Mouse (Mus musculus) ES-E14 (cell line): ENCODE data around the gene Thsd1. TPM values are rescaled to one million over a fixed set of nuclear protein-coding genes. Genes with fewer than 3 reads are reported as not detected.

ENCODE experiments used
- DNase-seq: peaks from one replicate; pipeline ENCODE4 v3.0.0-alpha.2; 2013; ENCODE audit warnings: low read depth, low spot score
- H3K27ac ChIP-seq: 2 replicates; pipeline ENCODE4 v1.5.1; 2012; ENCODE audit warnings: low read depth, mild to moderate bottlenecking, low read length, moderate library complexity, mixed read lengths; ENCODE audit not compliant: poor library complexity, insufficient read depth, severe bottlenecking
- H3K36me3 ChIP-seq: 2 replicates; pipeline ENCODE4 v1.6.1; 2012; ENCODE audit warnings: mild to moderate bottlenecking, low read length, moderate library complexity, mixed read lengths; ENCODE audit not compliant: control insufficient read depth, poor library complexity, insufficient read depth, severe bottlenecking
- H3K4me1 ChIP-seq, 2 experiments: fragments of 150-350 bp in 1 of 2; sonication (generic) in 1 of 2; 2 replicates each; pipeline ENCODE4 v1.6.1; 2012; ENCODE audit warnings: low read length in 2 of 2, mild to moderate bottlenecking in 1 of 2, mixed read lengths in 1 of 2; ENCODE audit not compliant: control insufficient read depth in 2 of 2, insufficient read depth in 2 of 2, poor library complexity in 1 of 2
- H3K4me3 ChIP-seq, 2 experiments: fragments of 150-350 bp in 1 of 2; sonication (generic) in 1 of 2; 2 replicates each; pipeline ENCODE4 v1.5.1; 2012; ENCODE audit warnings: low read length in 2 of 2, low read depth in 1 of 2, mild to moderate bottlenecking in 1 of 2, mixed read lengths in 1 of 2; ENCODE audit not compliant: insufficient read depth in 1 of 2, poor library complexity in 1 of 2, severe bottlenecking in 1 of 2
- H3K9ac ChIP-seq: 2 replicates; pipeline ENCODE4 v1.6.1; 2012; ENCODE audit warnings: low read depth, mild to moderate bottlenecking, low read length, mixed read lengths; ENCODE audit not compliant: poor library complexity, insufficient read depth, severe bottlenecking
- H3K9me3 ChIP-seq: fragments of 150-350 bp; sonication (generic); 2 replicates; pipeline ENCODE4 v1.6.1; 2012; ENCODE audit warnings: low read depth, mild to moderate bottlenecking, low read length; ENCODE audit not compliant: control insufficient read depth, insufficient read depth
- CHD2 ChIP-seq: IDR thresholded peaks from 2 replicates; pipeline ENCODE4 v1.6.1; 2014; ENCODE audit warnings: mild to moderate bottlenecking, low read depth, low read length, inconsistent platforms
- HCFC1 ChIP-seq: IDR thresholded peaks from 2 replicates; pipeline ENCODE4 v1.6.1; 2012; ENCODE audit warnings: low read length, inconsistent platforms, borderline replicate concordance; ENCODE audit not compliant: insufficient read depth
- MAFK ChIP-seq: IDR thresholded peaks from 2 replicates; pipeline ENCODE4 v1.6.1; 2014; ENCODE audit warnings: mild to moderate bottlenecking, low read depth, low read length, inconsistent platforms; ENCODE audit not compliant: insufficient read depth
- ZC3H11A ChIP-seq: IDR thresholded peaks from 2 replicates; pipeline ENCODE4 v1.6.1; 2012; ENCODE audit warnings: low read depth, mild to moderate bottlenecking, inconsistent platforms, low read length, borderline replicate concordance
- ZNF384 ChIP-seq: IDR thresholded peaks from 2 replicates; pipeline ENCODE4 v1.6.1; 2012; ENCODE audit warnings: low read depth, low read length, inconsistent platforms
- in situ Hi-C, 2 experiments: fragments of 600-800 bp; cut with MboI; formaldehyde crosslinking; loops; one replicate each; pipeline ENCODE4 v1.15.1; 2025; ENCODE audit warnings: low sequenced_read_pairs in 2 of 2, inconsistent platforms in 1 of 2; ENCODE audit not compliant: unreplicated experiment in 2 of 2
- total RNA-seq: library from RNA; depleted of rRNA; stranded (reverse); fragments of 300-350 nt; gene quantifications from 2 replicates; pipeline ENCODE4 v1.2.3, GENCODE M21; 2012

The Thsd1 gene
- total RNA-seq, 1 experiment = 3.6 TPM

- Histone ChIP-seq H3K9me3 (no peaks in the 10 kb centered on the region), H3K4me3 (no peak overlapping the region), H3K4me1 (no peaks in the 10 kb centered on the region), H3K36me3 (peaks cover 1% of the 10 kb centered on the region; the same call in 1 of the 2 replicates), H3K9ac (no peak overlapping the region), H3K27ac (no peak overlapping the region)
- in situ Hi-C loops = no loop called here
- no peak for TF ChIP-seq MAFK
- no peak for TF ChIP-seq HCFC1
- DNase-seq = no peak
Measured at GRCm38 (mm10) chr8:22247956-22248355, 20.8 kb downstream of the Thsd1 start.

DNA sequence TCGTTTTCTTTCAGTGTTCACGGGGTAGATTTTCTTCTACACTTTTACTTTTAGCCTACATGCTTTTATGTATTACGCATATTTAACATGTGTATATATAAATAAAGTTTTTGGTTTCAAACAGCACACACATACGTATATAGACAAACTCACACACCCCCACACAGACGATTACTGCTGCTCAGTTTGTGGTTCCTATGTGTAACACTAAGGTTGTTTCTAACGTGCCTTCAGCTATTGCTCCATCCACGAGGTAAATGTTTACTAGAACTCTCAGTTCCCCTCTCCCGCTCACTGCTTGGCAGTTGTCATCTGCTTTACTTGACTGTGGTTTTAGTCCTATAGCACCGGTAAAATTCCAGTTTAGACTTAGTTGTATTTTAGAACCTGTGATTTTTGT is 22.0 kb downstream of the Thsd1 start:
- TF ChIP-seq HCFC1 = no peak
- no peak for TF ChIP-seq ZC3H11A
- TF ChIP-seq ZNF384 = no peak
- no peak for TF ChIP-seq CHD2
- TF ChIP-seq MAFK = no peak
- Histone ChIP-seq H3K27ac (no peak overlapping the region), H3K9me3 (no peaks in the 10 kb centered on the region), H3K9ac (no peak overlapping the region), H3K36me3 (no peaks in the 10 kb centered on the region; the same call in 1 of the 2 replicates), H3K4me3 (no peak overlapping the region), H3K4me1 (no peaks in the 10 kb centered on the region)
- in situ Hi-C loops = no loop called here
- no peak for DNase-seq

DNA sequence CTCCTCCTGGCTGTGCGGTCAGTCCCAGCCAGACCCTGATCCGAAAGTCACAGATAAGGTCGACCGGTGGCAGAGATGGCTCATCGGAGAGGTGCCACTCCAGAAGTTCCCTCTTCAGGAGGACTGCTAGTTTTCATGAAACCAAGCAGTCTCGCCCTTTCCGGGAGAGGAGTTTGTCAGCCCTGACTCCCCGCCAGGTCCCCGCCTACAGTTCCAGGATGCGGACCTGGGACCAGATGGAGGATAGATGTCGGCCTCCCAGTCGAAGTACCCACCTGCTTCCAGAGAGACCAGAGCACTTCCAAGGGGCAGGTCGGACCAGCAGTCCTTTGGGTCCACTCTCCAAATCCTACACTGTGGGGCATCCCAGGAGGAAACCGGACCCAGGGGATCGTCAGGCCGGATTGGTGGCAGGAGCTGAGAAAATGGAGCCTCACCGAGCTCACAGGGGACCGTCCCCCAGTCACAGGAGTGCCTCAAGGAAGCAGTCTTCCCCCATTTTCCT is 31.9 kb downstream of the Thsd1 start:
- H3K9ac ChIP-seq = no peak overlapping the region
- H3K4me3 ChIP-seq = peak overlapping the region; percentile 21 to 27; a peak in 2 of 4 replicates
- H3K27ac ChIP-seq = no peak overlapping the region
- TF ChIP-seq MAFK (no peak), HCFC1 (no peak), ZNF384 (no peak), CHD2 (no peak), ZC3H11A (no peak)
- H3K4me1 ChIP-seq = peaks cover 0 to 3% of the 10 kb centered on the region in 2 experiments; a peak in 1 of 4 replicates
- DNase-seq = no peak
- H3K36me3 ChIP-seq = no peaks in the 10 kb centered on the region; the same call in 1 of the 2 replicates
- H3K9me3 ChIP-seq = no peaks in the 10 kb centered on the region
- in situ Hi-C loops = no loop called here

DNA sequence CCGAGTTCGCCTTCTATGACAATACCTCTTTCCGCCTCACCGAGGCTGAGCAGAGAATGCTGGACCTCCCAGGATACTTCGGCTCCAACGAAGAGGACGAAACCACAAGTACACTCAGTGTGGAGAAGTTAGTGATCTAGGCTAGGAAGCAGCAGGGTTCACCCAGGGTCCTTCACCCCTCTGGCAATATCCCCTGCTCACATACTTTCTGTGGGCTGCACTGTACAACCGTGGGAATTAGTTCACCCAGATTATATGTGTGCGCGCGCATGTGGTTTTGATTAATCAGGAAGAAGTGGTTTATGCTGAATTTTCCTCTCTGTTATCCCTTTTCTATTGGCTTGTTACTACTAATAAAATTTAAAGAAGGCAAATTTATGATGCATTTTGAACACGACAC is 32.4 kb downstream of the Thsd1 start:
- Histone ChIP-seq H3K27ac (no peak overlapping the region), H3K4me3 (peak overlapping the region in 1 of 2 experiments; percentile 27; a peak in 1 of 4 replicates), H3K9ac (no peak overlapping the region), H3K36me3 (no peaks in the 10 kb centered on the region; the same call in 1 of the 2 replicates), H3K9me3 (no peaks in the 10 kb centered on the region), H3K4me1 (peaks cover 0 to 3% of the 10 kb centered on the region in 2 experiments; a peak in 1 of 4 replicates)
- no peak for DNase-seq
- in situ Hi-C loops = no loop called here
- TF ChIP-seq ZC3H11A (no peak), HCFC1 (no peak), MAFK (no peak), CHD2 (no peak), ZNF384 (no peak)
